13 mouse cellular contexts compared by ENCODE assay signal in the genomic region with DNA sequence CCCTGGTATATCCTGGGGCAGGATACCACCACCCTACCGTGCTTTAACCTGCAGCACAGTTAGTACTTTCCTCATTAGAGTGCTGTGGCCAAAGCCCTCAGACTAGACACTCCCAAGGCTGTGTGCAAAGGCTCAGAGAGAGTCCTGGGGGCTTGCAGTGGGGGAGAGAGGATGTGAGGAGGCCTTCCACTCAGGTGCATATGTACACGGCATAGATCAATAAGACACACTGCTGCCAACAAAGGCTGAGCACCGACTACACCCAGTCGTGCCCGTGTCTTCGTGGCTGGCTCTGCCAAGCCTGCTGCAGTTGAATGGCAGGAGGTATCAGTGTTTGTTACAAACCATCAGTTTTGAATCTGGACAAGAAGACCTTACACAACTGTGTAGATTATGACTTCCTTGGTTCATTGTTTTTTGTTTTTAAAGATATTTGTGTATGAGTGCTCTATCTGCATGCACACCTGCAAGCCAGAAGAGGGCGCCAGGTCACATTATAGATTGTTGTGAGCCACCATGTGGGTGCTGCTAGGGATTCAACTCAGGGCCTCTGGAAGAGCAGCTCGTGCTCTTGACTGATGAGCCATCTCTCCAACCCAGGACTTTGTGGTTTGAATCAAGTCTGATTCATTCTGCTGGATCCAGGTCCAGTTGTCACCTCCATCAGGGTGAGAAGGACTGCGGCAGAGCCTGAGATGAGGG. TPM values are rescaled to one million over a fixed set of nuclear protein-coding genes. Genes with fewer than 3 reads are reported as not detected.
DNase-seq lines count a peak whose midpoint lies in the region; TF ChIP-seq lines count a peak whose summit lies in the region.
"Had no signal": no experiment of that assay in that cellular context is flagged by ENCODE, and none has a peak within 500 bp of the region (broad histone marks: within the 10 kb centered on the region; RNA-seq: fewer than 3 reads in every experiment).

No protein-coding gene starts in this region.

- peak; percentile 31; the same call in 1 of the 2 replicates for TF ChIP-seq CTCF in kidney, adult 2 months (conservative IDR thresholded peaks at IDR 0.05; ENCODE audit: insufficient read depth, insufficient read length, low read depth, low read length)
- TF ChIP-seq CTCF in liver, adult 2 months (IDR thresholded peaks at IDR 0.05; ENCODE audit: low read depth, low read length), result peak; percentile 47; the same call in 1 of the 2 replicates

- H3K4me1 ChIP-seq in kidney, adult 2 months (ENCODE audit: control insufficient read depth, insufficient read depth, low read length), result peaks cover 9% of the 10 kb centered on the region
- peaks cover 7% of the 10 kb centered on the region for H3K4me1 ChIP-seq in liver, adult 2 months (ENCODE audit: control insufficient read depth, insufficient read depth, low read length)

- no peak overlapping the region for H3K4me3 ChIP-seq in kidney, adult 2 months (ENCODE audit: insufficient read depth, low read depth, low read length)
- H3K4me3 ChIP-seq in liver, adult 2 months (ENCODE audit: insufficient read depth, low read depth, low read length), result no peak overlapping the region
- H3K4me3 ChIP-seq: liver, embryonic 13.5 days had no signal

- WGBS in kidney, adult 2 months, result 94% methylated on average over 9 of the region's 9 CpGs
- 53% methylated on average over 9 of the region's 9 CpGs for WGBS in liver, adult 2 months

- no peaks in the 10 kb centered on the region for H3K36me3 ChIP-seq in kidney, adult 2 months (ENCODE audit: control insufficient read depth, insufficient read depth, low read length)
- no peaks in the 10 kb centered on the region for H3K36me3 ChIP-seq in liver, adult 2 months (ENCODE audit: control insufficient read depth, insufficient read depth, low read length)
- H3K36me3 ChIP-seq: liver, embryonic 13.5 days had no signal

- TF ChIP-seq POLR2A in kidney, adult 2 months (IDR thresholded peaks at IDR 0.05; ENCODE audit: low read depth, low read length), result no peak
- TF ChIP-seq POLR2A in liver, adult 2 months (IDR thresholded peaks at IDR 0.05; ENCODE audit: extremely low read depth, insufficient read depth, low read length), result no peak

- DNase-seq in cerebellum, postnatal 10 days, result peak; percentile 51 to 58
- DNase-seq in cerebellum, adult 8-10 months, result no peak
- no peak for DNase-seq in kidney, adult 2 months
- no peak for DNase-seq in kidney, adult 18-20 months
- peak; percentile 60 for DNase-seq in ES-CJ7 (ENCODE audit: low read depth, low spot score)
- no peak for DNase-seq in liver, adult 2 months (ENCODE audit: extremely low read depth, low read depth, low spot score)
- DNase-seq in spleen, adult 18-20 months, result no peak
- DNase-seq in kidney, postnatal 14 days, result no peak
- DNase-seq: layer of hippocampus, adult 9-11 months; liver, embryonic 13.5 days had no signal

- H3K9ac ChIP-seq in liver, adult 2 months (ENCODE audit: low read depth, low read length), result no peak overlapping the region
- H3K9ac ChIP-seq: hindbrain, embryonic 14.5 days had no signal

- H3K79me2 ChIP-seq in liver, adult 2 months (ENCODE audit: control insufficient read depth, insufficient read depth, low read length), result no peaks in the 10 kb centered on the region

- H3K27ac ChIP-seq in kidney, adult 2 months (ENCODE audit: insufficient read depth, low read depth, low read length), result no peak overlapping the region
- H3K27ac ChIP-seq in liver, adult 2 months (replicated peaks; ENCODE audit: insufficient read depth, low read depth, low read length), result no peak overlapping the region
- H3K27ac ChIP-seq: hindbrain, embryonic 14.5 days had no signal

- no peaks in the 10 kb centered on the region for H3K27me3 ChIP-seq in kidney, adult 2 months (replicated peaks; ENCODE audit: control insufficient read depth, insufficient read depth, low read length)
- no peaks in the 10 kb centered on the region for H3K27me3 ChIP-seq in liver, adult 2 months (ENCODE audit: control insufficient read depth, insufficient read depth, low read length)
- H3K27me3 ChIP-seq: liver, embryonic 13.5 days had no signal

RNA-seq across cellular contexts. Expression of a gene that starts 9.0 kb away (rescaled TPM):
- polyA plus RNA-seq in kidney, adult 2 months (2012; rRNA removed), result 6.9 and 9.5 TPM in 2 replicates
- total RNA-seq in liver, adult 2 months (2014; rRNA removed), result 0.46 and 0.54 TPM in 2 replicates
- polyA plus RNA-seq in liver, adult 2 months (2012; rRNA removed), result 0.98 and 1.1 TPM in 2 replicates

RNA-seq across cellular contexts. Expression of a gene that starts 26.4 kb away (rescaled TPM):
- polyA plus RNA-seq in kidney, adult 2 months (2012; rRNA removed), result not detected in 2 replicates
- total RNA-seq in liver, adult 2 months (2014; rRNA removed), result not detected in 2 replicates
- polyA plus RNA-seq in liver, adult 2 months (2012; rRNA removed), result not detected in 2 replicates
- total RNA-seq: monocyte, adult 5-6 weeks had no signal
- polyA plus RNA-seq: CD4-positive, CD25-positive, alpha-beta regulatory T cell, adult 4 months; liver, embryonic 13.5 days had no signal

RNA-seq across cellular contexts. Expression of a gene that starts 32.0 kb away (rescaled TPM):
- 31.2 and 32.5 TPM in 2 replicates for polyA plus RNA-seq in kidney, adult 2 months (2012; rRNA removed)
- total RNA-seq in liver, adult 2 months (2014; rRNA removed), result 13.2 and 14.9 TPM in 2 replicates
- polyA plus RNA-seq in liver, adult 2 months (2012; rRNA removed), result 16.5 and 17.6 TPM in 2 replicates

RNA-seq across cellular contexts. Expression of a gene that starts 53.8 kb away (rescaled TPM):
- 0.19 and 0.67 TPM in 2 replicates for polyA plus RNA-seq in kidney, adult 2 months (2012; rRNA removed)
- total RNA-seq in liver, adult 2 months (2014; rRNA removed), result not detected in 2 replicates
- 0.13 TPM in 1 of 2 replicates, not detected in the other for polyA plus RNA-seq in liver, adult 2 months (2012; rRNA removed)
- total RNA-seq: monocyte, adult 5-6 weeks had no signal
- polyA plus RNA-seq: CD4-positive, CD25-positive, alpha-beta regulatory T cell, adult 4 months had no signal

Comparison
In these comparisons a context has a peak if more than half of its experiments do, and no peak if none do; other contexts are left out.
1. DNase-seq: peak in cerebellum, postnatal 10 days (2 of 2) and ES-CJ7 (single experiment); none in cerebellum, adult 8-10 months (single experiment), kidney, adult 2 months (single experiment), kidney, adult 18-20 months (single experiment), liver, adult 2 months (single experiment), spleen, adult 18-20 months (0 of 2) and kidney, postnatal 14 days (single experiment).